22 mouse cellular contexts compared by ENCODE assay signal in genomic region chr15:102424657-102425056, GRCm38 (mm10). TPM values are rescaled to one million over a fixed set of nuclear protein-coding genes. Genes with fewer than 3 reads are reported as not detected.
DNase-seq lines count a peak whose midpoint lies in the region; ATAC-seq and TF ChIP-seq lines count a peak whose summit lies in the region.
"Had no signal": no experiment of that assay in that cellular context is flagged by ENCODE, and none has a peak within 500 bp of the region (broad histone marks: within the 10 kb centered on the region; RNA-seq: fewer than 3 reads in every experiment).

No protein-coding gene starts in this region.

- H3K36me3 ChIP-seq in intestine, postnatal 0 days (ENCODE audit: control insufficient read depth, insufficient read depth) = peaks cover 38% of the 10 kb centered on the region
- H3K36me3 ChIP-seq in intestine, embryonic 16.5 days (ENCODE audit: control insufficient read depth, insufficient read depth, low read length) = no peaks in the 10 kb centered on the region
- H3K36me3 ChIP-seq in lung, postnatal 0 days (ENCODE audit: insufficient read depth, low read length) = no peaks in the 10 kb centered on the region

- 79% methylated on average over 2 of the region's 2 CpGs for WGBS in intestine, postnatal 0 days
- WGBS in intestine, embryonic 16.5 days = 71% methylated on average over 2 of the region's 2 CpGs
- 61% methylated on average over 2 of the region's 2 CpGs for WGBS in lung, postnatal 0 days

- intact Hi-C loops in gastrocnemius, adult 2 months (cut with DNase I) = no loop called here

- no peak for ATAC-seq in intestine, postnatal 0 days
- no peak for ATAC-seq in intestine, embryonic 16.5 days
- ATAC-seq in lung, postnatal 0 days = no peak
- ATAC-seq: activated CD4-positive, CD25-positive, alpha-beta regulatory T cell, adult 4 months; forebrain, embryonic 14.5 days; forebrain, embryonic 16.5 days had no signal

- no peak for TF ChIP-seq CTCF in gastrocnemius, adult 2 months (IDR thresholded peaks at IDR 0.05)
- peak; percentile 24; the same call in 1 of the 2 replicates for TF ChIP-seq CTCF in intestine, postnatal 0 days (IDR thresholded peaks at IDR 0.05; ENCODE audit: low read depth)
- 0 out of 2 replicates have a peak, but pooled peaks have one; percentile 10 for TF ChIP-seq CTCF in lung, postnatal 0 days (IDR thresholded peaks at IDR 0.05)

- no peak overlapping the region for H3K4me3 ChIP-seq in gastrocnemius, adult 2 months
- no peak overlapping the region for H3K4me3 ChIP-seq in intestine, postnatal 0 days (ENCODE audit: low read depth, low read length)
- no peak overlapping the region for H3K4me3 ChIP-seq in intestine, embryonic 16.5 days (ENCODE audit: low read length)
- H3K4me3 ChIP-seq in lung, postnatal 0 days (ENCODE audit: low read depth, low read length) = no peak overlapping the region
- H3K4me3 ChIP-seq: embryonic facial prominence, embryonic 10.5 days; embryonic facial prominence, embryonic 12.5 days; forebrain, embryonic 12.5 days had no signal

- peak overlapping the region; percentile 61 for H3K27ac ChIP-seq in gastrocnemius, adult 2 months
- no peak overlapping the region for H3K27ac ChIP-seq in intestine, postnatal 0 days (ENCODE audit: low read depth, low read length)
- H3K27ac ChIP-seq in intestine, embryonic 16.5 days (ENCODE audit: low read length) = no peak overlapping the region
- no peak overlapping the region for H3K27ac ChIP-seq in lung, postnatal 0 days (ENCODE audit: low read length)
- H3K27ac ChIP-seq: embryonic facial prominence, embryonic 10.5 days; embryonic facial prominence, embryonic 12.5 days; forebrain, embryonic 12.5 days had no signal

- TF ChIP-seq EP300 in lung, postnatal 0 days (IDR thresholded peaks at IDR 0.05) = no peak

- H3K4me1 ChIP-seq in intestine, postnatal 0 days (replicated peaks; ENCODE audit: control insufficient read depth, insufficient read depth, low read length) = no peaks in the 10 kb centered on the region
- H3K4me1 ChIP-seq in intestine, embryonic 16.5 days (ENCODE audit: control insufficient read depth, insufficient read depth, low read length) = 0 out of 2 replicates have a peak, but pooled peaks cover 3% of the 10 kb centered on the region
- H3K4me1 ChIP-seq in lung, postnatal 0 days (ENCODE audit: insufficient read depth, low read depth, low read length) = no peaks in the 10 kb centered on the region
- H3K4me1 ChIP-seq: embryonic facial prominence, embryonic 10.5 days; embryonic facial prominence, embryonic 12.5 days; forebrain, embryonic 12.5 days had no signal

- no peaks in the 10 kb centered on the region for H3K27me3 ChIP-seq in intestine, postnatal 0 days (replicated peaks; ENCODE audit: control insufficient read depth, insufficient read depth, low read length)
- no peaks in the 10 kb centered on the region for H3K27me3 ChIP-seq in intestine, embryonic 16.5 days (replicated peaks; ENCODE audit: control insufficient read depth, insufficient read depth, low read length)
- H3K27me3 ChIP-seq in lung, postnatal 0 days (replicated peaks; ENCODE audit: insufficient read depth, low read length) = no peaks in the 10 kb centered on the region
- H3K27me3 ChIP-seq: embryonic facial prominence, embryonic 12.5 days; forebrain, embryonic 12.5 days had no signal

- no peak overlapping the region for H3K4me2 ChIP-seq in intestine, postnatal 0 days (replicated peaks; ENCODE audit: low read depth)
- H3K4me2 ChIP-seq in intestine, embryonic 16.5 days (ENCODE audit: low read depth, low read length) = no peak overlapping the region
- no peak overlapping the region for H3K4me2 ChIP-seq in lung, postnatal 0 days (replicated peaks; ENCODE audit: low read depth, low read length)
- H3K4me2 ChIP-seq: embryonic facial prominence, embryonic 12.5 days; forebrain, embryonic 12.5 days had no signal

- H3K9me3 ChIP-seq in intestine, postnatal 0 days (ENCODE audit: control insufficient read depth) = no peaks in the 10 kb centered on the region
- no peaks in the 10 kb centered on the region for H3K9me3 ChIP-seq in intestine, embryonic 16.5 days (ENCODE audit: control insufficient read depth, low read length)
- H3K9me3 ChIP-seq in lung, postnatal 0 days (ENCODE audit: low read length) = no peaks in the 10 kb centered on the region
- H3K9me3 ChIP-seq: embryonic facial prominence, embryonic 10.5 days; embryonic facial prominence, embryonic 12.5 days; forebrain, embryonic 12.5 days had no signal

- DNase-seq in gastrocnemius, adult 2 months = no peak
- DNase-seq in gastrocnemius, postnatal 4 days (ENCODE audit: low spot score in 2 of 2) = no peak
- no peak for DNase-seq in lung, postnatal 0 days (ENCODE audit: low spot score)
- DNase-seq in lung, postnatal 10 days = no peak
- DNase-seq in heart, adult 11 months = no peak
- DNase-seq: adrenal gland, adult 8-10 months; adrenal gland, postnatal 14 days; adrenal gland, postnatal 36 days; cerebellum, adult 11-12 months; cerebellum, adult 2 months; cerebellum, adult 9-10 months; cerebellum, postnatal 10 days; cerebellum, postnatal 25 days had no signal

- no peak overlapping the region for H3K9ac ChIP-seq in intestine, postnatal 0 days (ENCODE audit: low read depth, low read length)
- no peak overlapping the region for H3K9ac ChIP-seq in intestine, embryonic 16.5 days (ENCODE audit: low read depth, low read length)
- no peak overlapping the region for H3K9ac ChIP-seq in lung, postnatal 0 days (replicated peaks; ENCODE audit: low read depth)
- H3K9ac ChIP-seq: embryonic facial prominence, embryonic 12.5 days; forebrain, embryonic 12.5 days had no signal

RNA-seq across cellular contexts. Expression of gene Sp1, which starts 18.7 kb away (rescaled TPM):
- total RNA-seq in gastrocnemius, adult 2 months (2021) = 10 to 100 TPM; 23.0 to 25.1 TPM
- 10 to 100 TPM; 54.9 to 69.9 TPM for total RNA-seq in gastrocnemius, postnatal 4 days (2021)
- 5.6 and 5.8 TPM in 2 replicates for polyA plus RNA-seq in intestine, postnatal 0 days (2015; fragmentation: Nextera tagmentation; extraction: Ambion mirVana)
- 6.8 and 7.2 TPM in 2 replicates for polyA plus RNA-seq in intestine, embryonic 16.5 days (2015; fragmentation: Nextera tagmentation; extraction: Ambion mirVana)
- 7.3 and 8.6 TPM in 2 replicates for polyA plus RNA-seq in lung, postnatal 0 days (2015; fragmentation: Nextera tagmentation; extraction: Ambion mirVana)

RNA-seq across cellular contexts. Expression of gene Amhr2, which starts 20.5 kb away (rescaled TPM):
- total RNA-seq in gastrocnemius, adult 2 months (2021) = 1 to 10 TPM; 7.2 to 9.5 TPM
- 1 to 10 TPM; 3.6 to 3.9 TPM for total RNA-seq in gastrocnemius, postnatal 4 days (2021)
- 0.35 and 0.50 TPM in 2 replicates for polyA plus RNA-seq in intestine, postnatal 0 days (2015; fragmentation: Nextera tagmentation; extraction: Ambion mirVana)
- 0.75 and 0.88 TPM in 2 replicates for polyA plus RNA-seq in intestine, embryonic 16.5 days (2015; fragmentation: Nextera tagmentation; extraction: Ambion mirVana)
- polyA plus RNA-seq in lung, postnatal 0 days (2015; fragmentation: Nextera tagmentation; extraction: Ambion mirVana) = 8.3 and 11.0 TPM in 2 replicates
- polyA plus RNA-seq: activated CD4-positive, CD25-positive, alpha-beta regulatory T cell, adult 4 months had no signal

RNA-seq across cellular contexts. Expression of gene Prr13, which starts 34.2 kb away (rescaled TPM):
- 10 to 100 TPM; 17.3 to 18.2 TPM for total RNA-seq in gastrocnemius, adult 2 months (2021)
- 10 to 100 TPM; 15.2 to 18.7 TPM for total RNA-seq in gastrocnemius, postnatal 4 days (2021)
- 394 and 398 TPM in 2 replicates for polyA plus RNA-seq in intestine, postnatal 0 days (2015; fragmentation: Nextera tagmentation; extraction: Ambion mirVana)
- polyA plus RNA-seq in intestine, embryonic 16.5 days (2015; fragmentation: Nextera tagmentation; extraction: Ambion mirVana) = 173 and 182 TPM in 2 replicates
- 110 and 128 TPM in 2 replicates for polyA plus RNA-seq in lung, postnatal 0 days (2015; fragmentation: Nextera tagmentation; extraction: Ambion mirVana)

RNA-seq across cellular contexts. Expression of gene Pcbp2, which starts 45.7 kb away (rescaled TPM):
- total RNA-seq in gastrocnemius, adult 2 months (2021) = 100 to 1,000 TPM; 401 to 459 TPM
- 100 to 1,000 TPM; 614 to 662 TPM for total RNA-seq in gastrocnemius, postnatal 4 days (2021)
- 109 and 115 TPM in 2 replicates for polyA plus RNA-seq in intestine, postnatal 0 days (2015; fragmentation: Nextera tagmentation; extraction: Ambion mirVana)
- 138 and 152 TPM in 2 replicates for polyA plus RNA-seq in intestine, embryonic 16.5 days (2015; fragmentation: Nextera tagmentation; extraction: Ambion mirVana)
- 154 and 157 TPM in 2 replicates for polyA plus RNA-seq in lung, postnatal 0 days (2015; fragmentation: Nextera tagmentation; extraction: Ambion mirVana)

RNA-seq across cellular contexts. Expression of gene Sp7, which starts 57.7 kb away (rescaled TPM):
- total RNA-seq in gastrocnemius, adult 2 months (2021) = not detected
- under 1 TPM; 0.18 to 0.22 TPM for total RNA-seq in gastrocnemius, postnatal 4 days (2021)
- 0.07 and 0.14 TPM in 2 replicates for polyA plus RNA-seq in intestine, postnatal 0 days (2015; fragmentation: Nextera tagmentation; extraction: Ambion mirVana)
- polyA plus RNA-seq in intestine, embryonic 16.5 days (2015; fragmentation: Nextera tagmentation; extraction: Ambion mirVana) = 0.50 and 0.60 TPM in 2 replicates
- not detected in 2 replicates for polyA plus RNA-seq in lung, postnatal 0 days (2015; fragmentation: Nextera tagmentation; extraction: Ambion mirVana)
- total RNA-seq: adrenal gland, postnatal 14 days; MEL had no signal
- polyA plus RNA-seq: activated CD4-positive, CD25-positive, alpha-beta regulatory T cell, adult 4 months had no signal
